Mouse (Mus musculus): ENCODE measurements around the gene Micu2. TPM values are rescaled to one million over a fixed set of nuclear protein-coding genes. Genes with fewer than 3 reads are reported as not detected.
"Not testable (repeated sequence)": the region's sequence is repeated elsewhere in the genome, so short reads cannot be mapped to it uniquely, and the experiment has no call there.

Gene Micu2
- polyA plus RNA-seq, 1 experiment from 2014 or later = 62.5 TPM

GRCm38 (mm10) chr14:57896088-57896871 is 102.8 kb downstream of the Micu2 start:
- not testable (repeated sequence) for H3K79me2 ChIP-seq (ENCODE audit: inconsistent target); H3K4me3 ChIP-seq (ENCODE audit: inconsistent target); H3K27ac ChIP-seq; H3K36me3 ChIP-seq (ENCODE audit: inconsistent target)
- WGBS (ENCODE audit: missing documents) = 62% methylated on average over 8 of the region's 8 CpGs

- no peak overlapping the region for H3K4me3 ChIP-seq (ENCODE audit: inconsistent target)
- peaks cover 3% of the 10 kb centered on the region for H3K79me2 ChIP-seq (ENCODE audit: inconsistent target)
- H3K27ac ChIP-seq = no peak overlapping the region
- H3K36me3 ChIP-seq (ENCODE audit: inconsistent target) = no peaks in the 10 kb centered on the region
- WGBS (ENCODE audit: missing documents) = no CpG with 5 or more reads among the region's 2 CpGs
Observed at GRCm38 (mm10) chr14:57894346-57894745, 104.7 kb downstream of the Micu2 start.

GRCm38 (mm10) chr14:57892961-57893360 is 106.1 kb downstream of the Micu2 start:
- H3K36me3 ChIP-seq (ENCODE audit: inconsistent target) = no peaks in the 10 kb centered on the region
- H3K79me2 ChIP-seq (ENCODE audit: inconsistent target) = peaks cover 17% of the 10 kb centered on the region
- WGBS (ENCODE audit: missing documents) = 100% methylated on average over 1 of the region's 1 CpGs
- no peak overlapping the region for H3K27ac ChIP-seq
- H3K4me3 ChIP-seq (ENCODE audit: inconsistent target) = no peak overlapping the region

GRCm38 (mm10) chr14:57890011-57890842 is 108.8 kb downstream of the Micu2 start, which contains the start of gene Zdhhc20:
Gene Zdhhc20, minus strand, starts transcription at chr14:57890276.
- peaks cover 44% of the 10 kb centered on the region for H3K79me2 ChIP-seq (ENCODE audit: inconsistent target)
- H3K27ac ChIP-seq = peak within 1 kb of the TSS; percentile 55
- no peaks in the 10 kb centered on the region for H3K36me3 ChIP-seq (ENCODE audit: inconsistent target)
- H3K4me3 ChIP-seq (ENCODE audit: inconsistent target) = peak within 1 kb of the TSS; percentile 84
- 5% methylated on average over 65 of the region's 65 CpGs for whole genome bisulfite sequencing (ENCODE audit: missing documents)

GRCm38 (mm10) chr14:57889541-57890010 is 109.5 kb downstream of the Micu2 start:
- H3K4me3 ChIP-seq (ENCODE audit: inconsistent target) = peak overlapping the region; percentile 84
- H3K36me3 ChIP-seq (ENCODE audit: inconsistent target) = no peaks in the 10 kb centered on the region
- peaks cover 51% of the 10 kb centered on the region for H3K79me2 ChIP-seq (ENCODE audit: inconsistent target)
- peak overlapping the region; percentile 55 for H3K27ac ChIP-seq
- WGBS (ENCODE audit: missing documents) = under 1% methylated on average over 37 of the region's 37 CpGs

- 2% methylated on average over 8 of the region's 8 CpGs for WGBS (ENCODE audit: missing documents)
- H3K36me3 ChIP-seq (ENCODE audit: inconsistent target) = no peaks in the 10 kb centered on the region
- H3K4me3 ChIP-seq (ENCODE audit: inconsistent target) = peak overlapping the region; percentile 5; the same call in 1 of the 2 replicates
- peak overlapping the region; percentile 55 for H3K27ac ChIP-seq
- peaks cover 75% of the 10 kb centered on the region for H3K79me2 ChIP-seq (ENCODE audit: inconsistent target)
Observed at GRCm38 (mm10) chr14:57887171-57887570, 111.9 kb downstream of the Micu2 start.

- 0 out of 2 replicates have a peak overlapping the region, but pooled peaks have one; percentile 55 for H3K27ac ChIP-seq
- H3K4me3 ChIP-seq (ENCODE audit: inconsistent target) = no peak overlapping the region
- no peaks in the 10 kb centered on the region for H3K36me3 ChIP-seq (ENCODE audit: inconsistent target)
- WGBS (ENCODE audit: missing documents) = 35% methylated on average over 2 of the region's 2 CpGs
- H3K79me2 ChIP-seq (ENCODE audit: inconsistent target) = peaks cover 86% of the 10 kb centered on the region
Observed at GRCm38 (mm10) chr14:57886032-57886431, 113.0 kb downstream of the Micu2 start.

GRCm38 (mm10) chr14:57883341-57883740 is 115.7 kb downstream of the Micu2 start:
- H3K27ac ChIP-seq = no peak overlapping the region
- WGBS (ENCODE audit: missing documents) = 93% methylated on average over 3 of the region's 3 CpGs
- H3K4me3 ChIP-seq (ENCODE audit: inconsistent target) = no peak overlapping the region
- H3K36me3 ChIP-seq (ENCODE audit: inconsistent target) = no peaks in the 10 kb centered on the region
- peaks cover 100% of the 10 kb centered on the region for H3K79me2 ChIP-seq (ENCODE audit: inconsistent target)

- H3K4me3 ChIP-seq (ENCODE audit: inconsistent target) = no peak overlapping the region
- no peak overlapping the region for H3K27ac ChIP-seq
- 78% methylated on average over 4 of the region's 4 CpGs for WGBS (ENCODE audit: missing documents)
- H3K79me2 ChIP-seq (ENCODE audit: inconsistent target) = peaks cover 100% of the 10 kb centered on the region
- no peaks in the 10 kb centered on the region for H3K36me3 ChIP-seq (ENCODE audit: inconsistent target)
Observed at GRCm38 (mm10) chr14:57882720-57883119, 116.3 kb downstream of the Micu2 start.

- Histone ChIP-seq H3K27ac (no peak overlapping the region), H3K4me3 (ENCODE audit: inconsistent target) (no peak overlapping the region)
- 54% methylated on average over 3 of the region's 4 CpGs for WGBS (ENCODE audit: missing documents)
Observed at GRCm38 (mm10) chr14:57881793-57882192, 117.3 kb downstream of the Micu2 start.

GRCm38 (mm10) chr14:57881074-57881473 is 118.0 kb downstream of the Micu2 start:
- Histone ChIP-seq H3K36me3 (ENCODE audit: inconsistent target) (no peaks in the 10 kb centered on the region), H3K79me2 (ENCODE audit: inconsistent target) (peaks cover 98% of the 10 kb centered on the region), H3K27ac (no peak overlapping the region), H3K4me3 (ENCODE audit: inconsistent target) (no peak overlapping the region)

More at GRCm38 (mm10) chr14:57881793-57882192, 117.3 kb downstream of the Micu2 start:
- Histone ChIP-seq H3K79me2 (ENCODE audit: inconsistent target) (peaks cover 100% of the 10 kb centered on the region), H3K36me3 (ENCODE audit: inconsistent target) (no peaks in the 10 kb centered on the region)

- H3K36me3 ChIP-seq (ENCODE audit: inconsistent target) = no peaks in the 10 kb centered on the region
- 92% methylated on average over 7 of the region's 9 CpGs for WGBS (ENCODE audit: missing documents)
- H3K79me2 ChIP-seq (ENCODE audit: inconsistent target) = peaks cover 84% of the 10 kb centered on the region
- no peak overlapping the region for H3K27ac ChIP-seq
- H3K4me3 ChIP-seq (ENCODE audit: inconsistent target) = no peak overlapping the region
Observed at GRCm38 (mm10) chr14:57877921-57878320, 121.1 kb downstream of the Micu2 start.

GRCm38 (mm10) chr14:57866676-57867276 is 132.3 kb downstream of the Micu2 start:
- Histone ChIP-seq H3K36me3 (ENCODE audit: inconsistent target) (peaks cover 6% of the 10 kb centered on the region; the same call in 1 of the 2 replicates), H3K79me2 (ENCODE audit: inconsistent target) (peaks cover 46% of the 10 kb centered on the region; the same call in 1 of the 2 replicates), H3K4me3 (ENCODE audit: inconsistent target) (no peak overlapping the region), H3K27ac (no peak overlapping the region)
- 98% methylated on average over 3 of the region's 3 CpGs for WGBS (ENCODE audit: missing documents)
